Mouse (Mus musculus) thymus, postnatal 0 days (tissue): Measurements from ENCODE around the gene Serac1. TPM values are rescaled to one million over a fixed set of nuclear protein-coding genes. Genes with fewer than 3 reads are reported as not detected.
"Not testable (repeated sequence)": the region's sequence is repeated elsewhere in the genome, so short reads cannot be mapped to it uniquely, and the experiment has no call there.

Source experiments
- DNase-seq: peaks from one replicate; pipeline ENCODE4 v3.0.0-alpha.2; 2015; ENCODE audit warnings: low spot score
- polyA plus RNA-seq: library from polyadenylated mRNA; unstranded; fragments of >200 nt; fragmentation: Nextera tagmentation; extraction: Ambion mirVana; gene quantifications from 2 replicates; pipeline ENCODE4 v1.2.1, GENCODE M21; 2015

Gene Serac1
- polyA plus RNA-seq, 1 experiment from 2014 or later = 2.9 TPM

DNA sequence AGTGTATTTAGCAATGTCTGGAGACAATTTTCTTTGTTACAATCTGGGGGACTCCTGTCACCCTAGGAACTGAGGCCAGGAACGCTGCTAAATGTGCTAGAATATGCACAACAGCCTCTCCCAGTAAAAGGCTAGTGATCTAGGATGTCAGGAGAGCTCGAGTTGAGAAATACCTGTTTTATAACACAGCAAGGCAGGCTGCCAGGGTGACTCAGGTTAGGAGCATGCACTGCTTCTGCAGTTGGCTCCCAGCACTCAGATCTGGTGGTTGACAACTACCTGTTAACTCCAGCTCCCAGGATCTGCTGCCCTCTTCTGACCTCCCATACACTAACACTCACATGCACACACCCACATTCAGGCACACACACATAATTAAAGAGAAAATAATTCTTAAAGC is 13.5 kb downstream of the Serac1 start:
- no peak for DNase-seq

DNA sequence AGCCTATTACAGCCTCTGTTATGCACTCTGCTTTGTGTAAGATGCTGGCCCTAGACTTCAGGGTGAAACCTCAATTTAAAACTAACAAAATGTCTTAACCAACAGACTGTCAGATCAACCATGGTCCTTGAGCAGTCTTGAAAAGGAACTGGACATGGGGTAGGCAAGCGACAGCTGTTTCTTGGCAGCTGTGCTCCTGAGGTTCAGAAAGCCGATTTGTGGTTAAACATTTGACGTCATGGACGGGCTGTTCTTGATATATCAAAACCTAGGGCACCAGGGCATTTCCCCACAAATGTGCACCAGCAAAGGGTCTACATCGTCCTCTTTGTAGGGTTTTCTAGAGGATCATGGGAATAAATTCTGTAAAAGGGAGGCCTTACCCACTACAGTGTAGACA is 16.0 kb downstream of the Serac1 start:
- peak; percentile 47 for DNase-seq

DNA sequence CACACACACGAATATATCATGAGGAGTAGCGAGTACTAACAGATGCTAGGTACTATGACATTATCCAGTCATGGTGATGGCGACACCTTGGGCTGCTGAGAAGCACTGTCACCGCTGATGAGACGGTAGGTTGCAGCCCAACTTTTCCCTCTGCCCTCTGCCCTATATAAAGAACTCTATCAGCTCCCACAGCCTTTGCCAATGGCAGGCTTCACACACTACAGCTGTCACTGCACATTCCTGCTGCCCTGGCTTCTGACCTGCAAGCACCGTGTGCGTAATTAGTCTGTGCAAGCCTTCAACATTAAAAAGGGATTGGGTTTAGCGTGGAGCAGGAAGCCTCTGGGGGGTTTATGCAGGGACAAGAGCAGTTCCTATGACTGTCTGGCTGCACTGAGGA is 16.7 kb downstream of the Serac1 start:
- DNase-seq = no peak

GRCm38 (mm10) chr17:6054934-6055355 is 24.6 kb downstream of the Serac1 start:
- peak; percentile 78 for DNase-seq

GRCm38 (mm10) chr17:6052801-6053200 is 26.7 kb downstream of the Serac1 start:
- DNase-seq = no peak

DNA sequence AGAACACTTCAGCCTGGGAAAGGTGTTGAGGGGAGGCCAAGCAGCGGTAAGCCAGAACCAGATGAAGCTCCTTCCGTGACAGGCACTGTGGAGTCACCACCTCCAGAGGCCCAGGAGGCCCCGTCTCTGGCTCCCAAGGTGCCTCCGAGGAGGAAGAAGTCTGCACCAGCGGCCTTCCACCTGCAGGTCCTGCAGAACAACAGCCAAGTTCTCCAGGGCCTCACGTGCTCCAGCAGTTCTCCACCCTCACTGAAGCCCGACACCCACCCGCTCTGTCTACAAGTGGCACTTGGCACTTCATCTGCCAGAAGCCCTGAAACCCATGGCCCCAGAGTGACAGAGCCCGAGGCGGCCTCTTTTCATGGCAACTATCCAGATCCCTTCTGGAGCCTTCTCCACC is 42.0 kb downstream of the Serac1 start:
- DNase-seq = no peak

GRCm38 (mm10) chr17:6036872-6037271 is 42.7 kb downstream of the Serac1 start:
- no peak for DNase-seq

DNA sequence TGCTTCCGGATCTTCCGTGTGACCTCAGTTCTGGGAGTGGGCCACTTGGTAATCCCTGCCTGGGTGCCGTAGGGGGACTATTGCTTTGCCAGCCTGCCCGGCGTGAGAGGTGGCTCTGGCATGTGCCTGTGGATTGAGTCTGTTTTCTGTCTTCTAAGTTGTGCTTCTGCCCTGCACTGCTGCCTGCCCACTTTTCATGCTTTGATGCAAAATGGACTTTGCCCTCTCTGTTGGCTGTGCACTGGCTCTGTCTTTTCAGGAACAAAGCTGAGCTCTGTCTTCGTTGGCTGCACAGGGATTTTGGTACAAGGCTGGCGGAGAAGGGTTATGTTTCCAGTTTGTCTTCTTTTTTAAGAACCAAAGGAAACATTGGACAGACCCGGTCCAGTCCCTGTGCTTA is 43.1 kb downstream of the Serac1 start:
- DNase-seq = no peak

DNA sequence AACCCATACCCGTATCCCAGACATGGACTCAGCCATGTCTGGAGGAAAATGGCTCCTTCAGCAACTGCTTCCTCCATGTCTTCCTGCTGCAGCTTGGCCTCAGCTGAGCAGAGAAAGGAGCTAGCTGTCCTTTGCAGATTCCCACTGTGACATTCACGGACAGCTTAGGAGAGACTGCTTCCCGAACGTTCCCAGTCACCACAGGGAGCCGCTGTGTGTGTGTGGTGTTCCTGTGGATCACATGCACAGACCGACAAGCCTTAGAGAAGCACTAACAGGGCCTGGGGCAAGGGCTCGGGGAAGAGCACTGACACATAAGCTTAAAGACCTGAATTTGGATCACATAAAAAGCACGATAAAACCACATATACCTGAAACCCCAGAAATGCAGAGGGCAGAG is 43.9 kb downstream of the Serac1 start:
- DNase-seq = no peak

- no peak for DNase-seq
Observed at GRCm38 (mm10) chr17:6025831-6026230, 53.7 kb downstream of the Serac1 start.

DNA sequence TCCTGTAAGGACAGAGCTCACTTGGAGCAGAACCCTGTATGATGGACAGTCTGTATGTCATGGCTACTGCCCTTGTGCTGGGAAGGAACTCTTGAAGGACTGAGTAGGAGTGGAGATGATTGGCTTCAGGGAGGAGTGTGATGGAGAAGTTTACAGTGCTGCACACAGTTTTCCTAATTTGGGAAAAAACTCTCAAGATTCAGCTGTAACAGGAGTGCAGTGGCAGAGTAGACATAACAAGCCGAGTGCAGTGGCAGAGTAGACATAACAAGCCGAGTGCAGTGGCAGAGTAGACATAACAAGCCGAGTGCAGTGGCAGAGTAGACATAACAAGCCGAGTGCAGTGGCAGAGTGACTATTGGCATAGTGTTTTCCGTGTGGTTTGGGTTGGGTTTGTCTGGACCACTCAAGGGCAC is 58.2 kb downstream of the Serac1 start:
- DNase-seq = not testable (repeated sequence)

GRCm38 (mm10) chr17:6020636-6021035 is 58.9 kb downstream of the Serac1 start:
- no peak for DNase-seq

DNA sequence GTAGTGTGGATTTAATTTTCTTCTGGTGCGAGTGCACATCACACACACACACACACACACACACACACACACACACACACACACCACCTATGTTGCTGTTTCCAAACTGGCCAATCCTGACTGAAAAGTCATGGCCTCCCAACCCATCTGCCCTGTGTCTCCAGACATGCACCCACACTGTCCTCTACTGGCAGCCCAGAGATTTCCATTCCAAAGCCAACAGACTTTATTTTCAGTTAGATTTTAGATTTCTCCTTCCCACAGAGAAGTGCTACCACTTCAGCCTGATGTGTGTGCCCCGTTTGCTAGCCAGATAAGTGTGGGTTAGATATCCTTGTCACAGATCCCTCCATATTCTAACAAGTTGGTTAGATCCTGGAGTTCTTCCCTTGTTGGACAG is 59.8 kb downstream of the Serac1 start:
- peak; percentile 47 for DNase-seq

- DNase-seq = no peak
Observed at GRCm38 (mm10) chr17:6018348-6018747, 61.2 kb downstream of the Serac1 start.

DNA sequence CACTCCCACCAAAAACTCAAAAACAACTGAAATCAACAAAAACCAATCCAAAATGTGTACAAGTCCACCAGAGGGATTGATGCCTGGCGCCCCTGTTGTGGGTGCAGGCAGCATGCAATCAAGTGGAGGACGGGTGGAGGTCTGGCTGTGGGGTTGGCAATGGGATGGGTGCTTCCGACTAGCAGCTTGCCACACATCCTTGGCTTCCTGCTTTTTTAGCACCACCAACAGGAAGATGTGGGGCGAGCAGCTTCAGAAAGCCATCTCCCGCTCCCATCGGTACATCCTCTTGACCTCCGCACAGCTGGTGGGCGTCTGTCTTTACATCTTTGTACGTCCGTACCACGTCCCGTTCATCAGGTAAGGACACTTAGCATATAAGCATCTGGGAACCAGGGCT is 62.3 kb downstream of the Serac1 start:
- no peak for DNase-seq

- DNase-seq = peak; percentile 92
Observed at GRCm38 (mm10) chr17:6016213-6016780, 63.2 kb downstream of the Serac1 start.

DNA sequence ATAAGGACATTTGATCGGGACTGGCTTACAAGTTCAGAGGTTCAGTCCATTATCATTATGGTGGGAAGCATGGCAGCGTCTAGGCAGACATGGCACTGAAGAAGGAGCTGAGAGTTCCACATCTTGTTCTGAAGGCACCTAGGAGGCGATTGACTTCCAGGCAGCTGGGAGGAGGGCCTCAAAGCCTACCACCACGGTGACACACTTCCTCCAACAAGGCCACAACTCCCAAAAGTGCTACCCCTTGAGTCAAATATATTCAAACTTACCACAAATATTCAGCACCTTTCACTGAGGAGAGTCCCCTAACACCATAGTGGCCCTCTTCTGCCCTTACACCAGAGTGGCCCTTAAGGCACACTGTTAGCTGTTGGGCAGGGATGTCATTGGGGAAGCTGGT is 64.6 kb downstream of the Serac1 start:
- DNase-seq = no peak

- no peak for DNase-seq
Observed at GRCm38 (mm10) chr17:6013079-6013478, 66.5 kb downstream of the Serac1 start.

DNA sequence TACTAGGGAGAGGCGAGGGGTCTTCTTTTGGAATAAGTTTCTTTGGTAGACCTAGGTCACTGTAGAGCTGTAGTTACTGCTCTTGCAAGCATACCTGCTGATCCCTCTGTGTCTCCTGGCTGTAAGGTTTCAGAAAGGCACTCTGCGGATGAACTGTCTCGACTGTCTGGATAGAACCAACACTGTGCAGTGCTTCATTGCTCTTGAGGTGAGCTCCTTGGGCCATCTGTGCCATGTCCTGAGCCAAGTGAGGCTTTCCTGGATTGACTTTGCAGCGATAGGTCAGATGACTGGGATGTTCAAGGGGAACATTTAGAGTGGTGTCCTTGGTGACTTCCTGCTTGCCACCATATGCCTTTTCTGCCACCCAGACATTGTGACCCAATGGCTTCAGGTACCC is 69.9 kb downstream of the Serac1 start:
- DNase-seq = no peak

DNA sequence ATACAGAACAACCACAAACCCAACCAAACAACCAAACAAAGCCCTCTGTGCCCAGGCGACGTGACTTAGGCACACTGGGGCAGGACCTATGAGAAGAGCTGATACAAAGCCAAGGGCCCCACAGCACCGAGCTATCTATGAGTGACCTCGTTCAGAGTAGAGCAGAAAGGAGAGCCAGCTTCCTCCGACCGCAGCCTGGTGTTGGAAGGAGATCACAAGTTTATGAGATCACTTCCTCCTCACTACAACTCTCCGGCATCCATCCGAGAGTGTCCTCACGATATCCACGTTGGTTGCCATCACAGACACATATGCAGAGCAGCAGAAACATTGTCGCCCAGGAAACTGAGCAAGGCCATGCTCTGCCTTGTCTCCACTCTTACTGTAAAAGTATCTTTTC is 71.0 kb downstream of the Serac1 start:
- DNase-seq = peak; percentile 34

- peak; percentile 38 for DNase-seq
Observed at GRCm38 (mm10) chr17:6007902-6008301, 71.6 kb downstream of the Serac1 start.

DNA sequence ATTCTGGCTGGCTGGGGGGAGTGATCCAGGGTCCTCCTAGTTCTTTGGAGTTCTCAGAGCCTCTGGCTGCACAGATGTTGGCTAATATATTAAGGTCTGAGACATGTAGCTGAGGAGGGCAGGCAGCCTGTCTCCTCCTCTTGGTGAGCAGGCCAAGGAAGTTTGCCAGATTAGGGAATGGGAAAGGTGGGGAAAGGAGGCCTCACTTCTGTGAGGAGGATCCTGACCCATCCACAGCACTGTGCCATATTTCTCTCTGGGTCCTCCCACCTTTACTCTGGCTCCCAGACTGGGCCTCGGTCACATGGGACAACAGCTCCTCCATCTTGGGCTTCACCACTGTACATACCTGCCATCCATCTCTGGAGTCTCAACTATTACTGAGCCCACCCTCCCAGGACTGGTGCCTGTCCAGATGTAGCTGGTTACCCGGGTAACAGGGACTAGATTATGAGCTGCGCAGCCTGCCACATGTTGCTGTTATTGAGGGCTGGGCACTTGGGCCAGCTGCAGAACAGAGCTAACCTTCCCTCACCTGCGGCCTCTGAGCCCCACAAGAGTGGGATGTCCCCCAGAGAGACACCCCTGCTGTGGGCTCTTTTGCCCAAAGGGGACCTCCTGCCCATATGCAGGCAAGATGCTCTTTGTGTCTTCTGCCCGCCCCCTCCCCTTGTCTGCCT is 72.3 kb downstream of the Serac1 start:
- no peak for DNase-seq
